Mouse (Mus musculus) intestine, embryonic 15.5 days (tissue): ENCODE results near the gene Ugt1a8. TPM values are rescaled to one million over a fixed set of nuclear protein-coding genes. Genes with fewer than 3 reads are reported as not detected.

Experiments used
- polyA plus RNA-seq: library from polyadenylated mRNA; unstranded; fragments of >200 nt; fragmentation: Nextera tagmentation; extraction: Ambion mirVana; gene quantifications from 2 replicates; pipeline ENCODE4 v1.2.1, GENCODE M21; 2015

Gene Ugt1a8
- polyA plus RNA-seq, 1 experiment from 2014 or later = not detected

Other genes starting within 250 kb of the Ugt1a8 start
- 28.2 and 31.8 TPM in 2 replicates for gene Dgkd, start 234.5 kb upstream of the Ugt1a8 start, polyA plus RNA-seq
- gene Usp40, start 79.3 kb upstream of the Ugt1a8 start, polyA plus RNA-seq = 28.8 and 29.4 TPM in 2 replicates
- gene Ugt1a10, start 32.4 kb upstream of the Ugt1a8 start, polyA plus RNA-seq = not detected in 2 replicates
- gene Ugt1a9, start 17.0 kb upstream of the Ugt1a8 start, polyA plus RNA-seq = 5.6 and 8.0 TPM in 2 replicates
- gene Ugt1a7c, start 7.2 kb downstream of the Ugt1a8 start, polyA plus RNA-seq = 49.1 and 49.8 TPM in 2 replicates
- gene Ugt1a6b, start 15.4 kb downstream of the Ugt1a8 start, polyA plus RNA-seq = 0.29 and 0.36 TPM in 2 replicates
- 7.9 and 10.3 TPM in 2 replicates for gene Ugt1a6a, start 47.0 kb downstream of the Ugt1a8 start, polyA plus RNA-seq
- not detected in 2 replicates for gene Ugt1a5, start 78.2 kb downstream of the Ugt1a8 start, polyA plus RNA-seq
- 0.14 and 0.18 TPM in 2 replicates for gene Ugt1a2, start 112.8 kb downstream of the Ugt1a8 start, polyA plus RNA-seq
- 6.1 and 8.3 TPM in 2 replicates for gene Dnajb3, start 118.0 kb downstream of the Ugt1a8 start, polyA plus RNA-seq
- gene Ugt1a1, start 124.1 kb downstream of the Ugt1a8 start, polyA plus RNA-seq = 29.2 and 30.1 TPM in 2 replicates
- gene Mroh2a, start 139.2 kb downstream of the Ugt1a8 start, polyA plus RNA-seq = 0.88 and 1.0 TPM in 2 replicates
- gene Hjurp, start 189.8 kb downstream of the Ugt1a8 start, polyA plus RNA-seq = 158 and 160 TPM in 2 replicates
- not detected in 2 replicates for gene Trpm8, start 189.8 kb downstream of the Ugt1a8 start, polyA plus RNA-seq